Mouse (Mus musculus): ENCODE data around the gene Gsto2. TPM values are rescaled to one million over a fixed set of nuclear protein-coding genes. Genes with fewer than 3 reads are reported as not detected.
"Not testable (repeated sequence)": the region's sequence is repeated elsewhere in the genome, so short reads cannot be mapped to it uniquely, and the experiment has no call there.

Gsto2 gene
- polyA plus RNA-seq, 1 experiment from 2014 or later: 1.0 TPM

DNA sequence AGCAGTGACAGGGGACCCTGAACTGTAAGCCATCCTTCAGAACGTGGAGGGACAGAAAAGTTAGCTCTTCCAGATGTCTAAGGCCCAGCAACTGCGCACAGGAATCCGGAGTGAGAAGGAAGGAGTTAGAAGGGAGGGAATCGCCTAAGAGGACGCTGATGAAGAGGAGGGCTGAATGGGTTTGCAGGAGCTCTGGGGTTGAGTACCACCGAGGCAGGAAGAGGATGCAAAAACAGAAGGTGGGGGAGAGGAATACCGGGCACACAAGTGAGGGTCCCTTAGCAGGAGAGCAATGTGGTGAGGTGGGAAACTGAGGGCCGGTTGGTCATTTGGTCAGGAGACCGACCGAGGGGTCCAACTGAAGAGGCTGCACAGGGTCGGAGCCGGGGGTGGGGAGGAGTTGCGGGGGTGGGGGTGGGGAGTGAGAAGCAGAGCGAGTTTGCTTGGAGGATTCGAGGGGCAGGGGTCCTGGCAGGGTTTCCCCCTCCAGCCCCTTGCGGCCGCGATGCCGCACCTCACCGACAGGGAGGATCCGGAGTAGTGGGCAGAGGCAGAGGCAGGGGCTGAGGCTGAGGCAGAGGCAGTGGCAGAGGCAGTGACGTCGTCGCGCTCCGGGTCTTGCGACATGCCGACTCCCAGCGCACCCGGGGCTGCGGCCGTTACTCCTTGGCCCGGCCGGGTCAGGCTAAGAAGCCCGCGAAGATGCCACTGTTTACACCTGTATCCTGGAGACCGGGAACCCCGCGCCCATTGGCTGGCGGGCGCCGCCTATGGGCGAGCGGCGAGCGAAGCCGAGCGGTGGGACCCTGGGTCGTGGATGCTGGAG, 28.4 kb upstream of the Gsto2 start:
- Histone ChIP-seq H3K9me3 (no peaks in the 10 kb centered on the region), H3K9ac (peak overlapping the region; percentile 64), H3K4me1 (replicated peaks) (peaks cover 7% of the 10 kb centered on the region; the same call in 1 of the 2 replicates), H3K36me3 (no peaks in the 10 kb centered on the region), H3K4me3 (peak overlapping the region; percentile 49), H3K27me3 (peaks cover 17% of the 10 kb centered on the region; the same call in 1 of the 2 replicates), H3K27ac (replicated peaks) (no peak overlapping the region), H3K4me2 (peak overlapping the region; percentile 74)
- WGBS: 4% methylated on average over 49 of the region's 49 CpGs
- peak; percentile 97 for ATAC-seq (ENCODE audit: low read depth)

DNA sequence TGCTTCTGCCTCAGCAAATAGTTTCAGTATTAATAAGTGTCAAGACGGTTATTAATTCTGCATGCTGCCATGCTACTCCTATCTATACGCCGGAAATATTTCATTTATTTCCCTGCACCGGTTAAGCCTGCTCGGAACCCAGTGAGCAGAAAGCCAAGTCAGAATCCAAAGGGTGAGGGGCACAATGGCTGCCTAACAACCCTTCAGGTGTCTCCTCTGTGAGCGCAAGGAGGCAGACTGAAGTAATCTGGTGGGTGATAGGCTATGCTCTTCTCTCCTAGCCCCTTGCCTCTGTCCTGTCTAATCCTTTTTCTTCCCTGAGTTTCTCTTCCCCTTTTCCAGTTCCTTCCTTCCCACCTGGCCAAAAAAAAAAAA, 27.8 kb upstream of the Gsto2 start:
- Histone ChIP-seq H3K9ac (peak overlapping the region; percentile 64), H3K4me3 (peak overlapping the region; percentile 49), H3K4me2 (peak overlapping the region; percentile 74), H3K36me3 (no peaks in the 10 kb centered on the region), H3K27me3 (peaks cover 17% of the 10 kb centered on the region; the same call in 1 of the 2 replicates), H3K9me3 (no peaks in the 10 kb centered on the region), H3K27ac (replicated peaks) (no peak overlapping the region), H3K4me1 (replicated peaks) (peaks cover 7% of the 10 kb centered on the region; the same call in 1 of the 2 replicates)
- peak; percentile 70; the same call in 1 of the 2 replicates for ATAC-seq (ENCODE audit: low read depth)
- 4% methylated on average over 6 of the region's 6 CpGs for WGBS

DNA sequence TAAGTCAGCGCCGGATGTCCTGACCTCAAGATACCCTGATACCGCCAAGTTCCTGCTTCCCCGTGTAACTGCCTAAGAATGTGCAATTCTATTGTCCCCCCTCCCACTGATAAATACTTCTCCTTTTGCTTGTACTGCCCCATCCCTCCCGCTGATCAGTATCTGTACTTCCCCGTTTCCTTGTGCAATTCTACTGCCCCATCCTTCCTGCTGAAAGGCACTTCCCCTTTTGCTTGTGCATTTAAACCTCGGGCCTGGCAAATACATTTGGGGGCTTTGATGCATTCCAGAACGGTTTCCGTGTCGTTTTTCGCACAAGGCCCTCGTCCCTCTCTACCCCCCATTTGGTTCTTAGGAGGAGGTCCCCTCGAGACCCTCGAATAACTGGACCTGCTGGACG, 24.1 kb upstream of the Gsto2 start:
- ATAC-seq (ENCODE audit: low read depth); H3K36me3 ChIP-seq: not testable (repeated sequence)
- peaks cover 17% of the 10 kb centered on the region; the same call in 1 of the 2 replicates for H3K27me3 ChIP-seq

DNA sequence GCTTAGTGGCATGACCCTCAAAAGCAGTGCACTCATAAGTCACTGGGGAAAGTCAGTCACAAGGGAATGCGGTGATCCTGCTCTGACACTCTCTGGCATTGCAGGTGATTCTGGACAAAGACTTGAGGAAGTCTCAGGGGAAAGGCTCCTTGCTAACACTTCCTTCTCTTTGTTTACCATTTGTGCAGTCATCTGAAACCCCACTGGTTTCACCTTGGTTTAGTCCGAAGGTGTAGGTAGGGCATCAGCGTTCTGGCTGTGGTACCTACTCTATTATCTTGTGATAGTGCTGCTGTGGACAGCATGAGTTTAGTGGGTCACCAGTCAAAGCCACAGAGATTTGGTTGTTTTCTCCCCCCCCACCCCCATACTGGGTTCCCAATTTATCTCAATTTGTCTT, 15.6 kb upstream of the Gsto2 start:
- H3K36me3 ChIP-seq: no peaks in the 10 kb centered on the region
- H3K4me3 ChIP-seq: no peak overlapping the region
- H3K9ac ChIP-seq: no peak overlapping the region
- H3K27ac ChIP-seq (replicated peaks): no peak overlapping the region
- no peak overlapping the region for H3K4me2 ChIP-seq
- ATAC-seq (ENCODE audit: low read depth): no peak
- H3K27me3 ChIP-seq: no peaks in the 10 kb centered on the region
- H3K9me3 ChIP-seq: no peaks in the 10 kb centered on the region
- H3K4me1 ChIP-seq (replicated peaks): peaks cover 12% of the 10 kb centered on the region
- 65% methylated on average over 3 of the region's 3 CpGs for whole genome bisulfite sequencing

More for the DNA sequence above, 24.1 kb upstream of the Gsto2 start:
- not testable (repeated sequence) for H3K9ac ChIP-seq; H3K4me3 ChIP-seq; H3K27ac ChIP-seq (replicated peaks); H3K4me1 ChIP-seq (replicated peaks); H3K4me2 ChIP-seq; H3K9me3 ChIP-seq
- 84% methylated on average over 15 of the region's 15 CpGs for whole genome bisulfite sequencing

DNA sequence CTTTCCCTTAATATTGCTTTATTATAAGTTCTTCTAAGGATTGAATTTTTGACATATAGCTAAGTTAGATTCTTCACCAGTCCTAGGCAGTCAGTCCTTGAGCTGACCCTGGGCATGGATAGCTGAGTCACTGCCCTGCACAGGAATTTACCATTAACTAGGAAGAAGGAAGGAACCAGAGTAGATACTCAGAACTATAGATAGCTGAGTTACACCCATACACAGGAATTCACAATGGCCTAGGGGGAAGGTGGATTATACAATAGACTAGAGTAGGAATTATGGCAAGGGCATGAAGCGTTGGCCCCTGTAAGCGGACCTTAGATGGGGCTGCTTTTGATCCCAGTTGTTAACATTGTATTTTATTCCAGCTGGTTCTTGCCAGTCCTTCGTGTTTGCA, 13.2 kb upstream of the Gsto2 start:
- peaks cover 26% of the 10 kb centered on the region for H3K4me1 ChIP-seq (replicated peaks)
- not testable (repeated sequence) for H3K9me3 ChIP-seq; ATAC-seq (ENCODE audit: low read depth); H3K27ac ChIP-seq (replicated peaks); H3K4me2 ChIP-seq; H3K4me3 ChIP-seq; H3K27me3 ChIP-seq; H3K36me3 ChIP-seq; H3K9ac ChIP-seq
- 89% methylated on average over 3 of the region's 3 CpGs for WGBS

DNA sequence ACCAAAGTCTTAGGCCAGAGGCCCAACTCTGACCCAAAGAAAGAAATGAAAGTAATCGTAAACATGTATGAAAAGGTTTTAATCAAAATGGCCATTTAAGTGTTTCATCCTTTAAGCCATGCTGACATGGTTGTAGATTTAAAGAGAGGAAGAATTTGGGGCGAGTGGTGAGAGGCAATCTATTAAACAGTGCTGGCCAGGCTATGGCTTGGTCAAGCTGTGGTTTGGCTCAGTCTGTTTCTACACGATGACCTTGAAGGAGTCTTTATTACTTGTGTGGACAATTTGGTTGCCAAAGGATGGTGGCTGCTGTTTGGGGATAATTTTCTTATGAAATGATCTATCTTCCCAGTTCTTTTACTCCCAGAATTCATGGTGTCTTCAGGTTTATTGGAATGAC, 12.3 kb upstream of the Gsto2 start:
- H3K36me3 ChIP-seq: no peaks in the 10 kb centered on the region
- H3K4me1 ChIP-seq (replicated peaks): peaks cover 26% of the 10 kb centered on the region
- no peak overlapping the region for H3K4me3 ChIP-seq
- WGBS: 78% methylated on average over 3 of the region's 3 CpGs
- no peak overlapping the region for H3K9ac ChIP-seq
- no peak overlapping the region for H3K27ac ChIP-seq (replicated peaks)
- H3K9me3 ChIP-seq: no peaks in the 10 kb centered on the region
- no peaks in the 10 kb centered on the region for H3K27me3 ChIP-seq
- H3K4me2 ChIP-seq: no peak overlapping the region
- ATAC-seq (ENCODE audit: low read depth): no peak

DNA sequence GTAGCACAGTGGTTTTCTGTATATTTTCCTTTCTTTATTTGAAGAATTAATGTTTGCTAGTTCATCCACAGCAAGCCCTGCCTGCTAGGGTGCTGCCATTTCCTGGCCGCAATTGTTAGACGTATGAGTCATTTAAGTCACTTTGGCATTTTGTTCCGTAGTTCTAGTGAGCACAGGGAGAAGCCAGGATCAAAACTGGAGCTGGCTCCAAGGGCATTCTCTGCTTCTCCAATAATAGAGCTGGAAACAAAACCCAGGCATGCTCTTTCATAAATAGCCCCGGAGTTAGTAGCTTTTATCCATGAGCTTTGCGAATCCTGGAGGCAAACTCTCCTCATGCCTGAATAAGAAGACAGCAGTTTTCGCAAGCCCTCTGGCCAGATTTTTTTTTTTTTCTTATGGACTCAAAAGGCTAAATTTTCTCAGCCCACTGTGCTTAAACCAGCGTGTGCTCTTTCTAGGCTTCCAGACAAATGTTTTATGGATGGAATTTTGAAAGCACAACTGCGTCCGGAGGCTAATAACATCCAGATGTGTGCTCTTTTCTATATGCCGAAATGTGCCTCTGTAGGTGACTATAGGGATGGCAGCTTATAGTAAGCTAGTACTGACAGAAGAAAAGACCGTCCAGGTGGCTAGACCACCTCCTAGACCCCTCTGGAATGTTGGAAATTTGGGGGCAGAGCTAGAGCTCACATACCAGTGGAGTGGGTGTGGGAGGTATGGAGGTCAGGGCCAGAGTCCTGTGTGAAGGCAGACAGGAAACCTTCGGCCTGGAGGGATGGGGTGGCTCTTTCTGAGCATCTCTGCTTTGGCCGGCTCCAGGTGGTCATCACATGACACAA, 11.2 kb upstream of the Gsto2 start:
- Histone ChIP-seq H3K27me3 (no peaks in the 10 kb centered on the region), H3K4me2 (peak overlapping the region; percentile 97), H3K4me1 (replicated peaks) (peaks cover 26% of the 10 kb centered on the region), H3K9me3 (no peaks in the 10 kb centered on the region), H3K4me3 (peak overlapping the region; percentile 77), H3K9ac (peak overlapping the region; percentile 86), H3K36me3 (0 out of 2 replicates have a peak, but pooled peaks cover under 1% of the 10 kb centered on the region), H3K27ac (replicated peaks) (peak overlapping the region; percentile 59)
- peak; percentile 78 for ATAC-seq (ENCODE audit: low read depth)
- 26% methylated on average over 13 of the region's 13 CpGs for WGBS

DNA sequence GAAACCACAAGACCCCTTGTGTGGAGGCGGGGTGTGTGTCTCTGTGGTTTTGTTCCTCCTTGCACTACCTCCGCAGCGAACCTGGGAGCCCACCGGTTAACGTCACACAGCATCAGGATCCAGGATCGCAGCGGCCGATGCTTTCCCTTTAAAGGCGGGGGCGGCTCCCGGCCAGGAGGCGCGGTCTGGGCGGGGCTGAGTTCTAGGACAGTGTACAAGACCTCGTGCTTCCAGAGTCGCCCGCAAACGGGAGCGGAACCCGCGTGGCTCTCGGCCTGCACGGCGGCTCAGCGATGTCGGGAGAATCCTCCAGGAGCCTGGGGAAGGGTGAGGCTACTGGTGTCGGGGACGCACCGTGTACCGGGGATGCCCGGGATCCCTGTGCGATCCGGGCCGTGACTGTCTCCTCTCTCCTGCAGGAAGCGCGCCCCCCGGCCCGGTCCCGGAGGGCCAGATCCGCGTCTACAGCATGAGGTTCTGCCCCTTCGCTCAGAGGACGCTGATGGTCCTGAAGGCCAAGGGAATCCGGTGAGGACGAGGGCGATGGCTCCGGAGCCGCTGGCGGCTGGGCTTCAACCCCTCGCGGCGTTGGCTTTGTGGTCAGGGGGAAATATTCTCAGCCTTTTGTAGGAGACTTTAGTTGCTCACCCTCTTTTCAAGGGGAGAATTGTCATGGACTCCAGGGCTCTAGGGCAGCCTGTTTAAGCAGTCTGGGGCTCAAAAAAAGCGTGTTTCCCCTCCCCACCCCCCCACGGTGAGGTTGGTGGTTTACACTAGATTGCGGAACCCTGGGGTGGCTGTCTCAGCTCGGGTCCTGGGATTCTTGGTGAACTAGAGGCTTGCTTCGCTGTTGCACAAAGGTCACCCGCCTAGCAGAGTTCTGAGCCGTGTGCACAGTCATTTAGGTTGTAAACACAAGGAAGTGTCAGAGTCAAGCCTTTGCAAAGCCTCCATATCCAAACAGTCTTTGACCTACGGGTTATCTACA, 10.2 kb upstream of the Gsto2 start, which contains the start of gene Gsto1:
Gene Gsto1 (plus strand): TSS at position 175 of the 988 bp plus-strand sequence.
- WGBS: 1% methylated on average over 60 of the region's 60 CpGs
- Histone ChIP-seq H3K4me3 (peak within 1 kb of the TSS; percentile 77), H3K4me2 (peak within 1 kb of the TSS; percentile 97), H3K27me3 (no peaks in the 10 kb centered on the region), H3K27ac (replicated peaks) (peak within 1 kb of the TSS; percentile 59), H3K36me3 (peaks cover 10% of the 10 kb centered on the region; the same call in 1 of the 2 replicates), H3K9me3 (no peaks in the 10 kb centered on the region), H3K9ac (peak within 1 kb of the TSS; percentile 86), H3K4me1 (replicated peaks) (peaks cover 26% of the 10 kb centered on the region)
- ATAC-seq (ENCODE audit: low read depth): peak; percentile 95

DNA sequence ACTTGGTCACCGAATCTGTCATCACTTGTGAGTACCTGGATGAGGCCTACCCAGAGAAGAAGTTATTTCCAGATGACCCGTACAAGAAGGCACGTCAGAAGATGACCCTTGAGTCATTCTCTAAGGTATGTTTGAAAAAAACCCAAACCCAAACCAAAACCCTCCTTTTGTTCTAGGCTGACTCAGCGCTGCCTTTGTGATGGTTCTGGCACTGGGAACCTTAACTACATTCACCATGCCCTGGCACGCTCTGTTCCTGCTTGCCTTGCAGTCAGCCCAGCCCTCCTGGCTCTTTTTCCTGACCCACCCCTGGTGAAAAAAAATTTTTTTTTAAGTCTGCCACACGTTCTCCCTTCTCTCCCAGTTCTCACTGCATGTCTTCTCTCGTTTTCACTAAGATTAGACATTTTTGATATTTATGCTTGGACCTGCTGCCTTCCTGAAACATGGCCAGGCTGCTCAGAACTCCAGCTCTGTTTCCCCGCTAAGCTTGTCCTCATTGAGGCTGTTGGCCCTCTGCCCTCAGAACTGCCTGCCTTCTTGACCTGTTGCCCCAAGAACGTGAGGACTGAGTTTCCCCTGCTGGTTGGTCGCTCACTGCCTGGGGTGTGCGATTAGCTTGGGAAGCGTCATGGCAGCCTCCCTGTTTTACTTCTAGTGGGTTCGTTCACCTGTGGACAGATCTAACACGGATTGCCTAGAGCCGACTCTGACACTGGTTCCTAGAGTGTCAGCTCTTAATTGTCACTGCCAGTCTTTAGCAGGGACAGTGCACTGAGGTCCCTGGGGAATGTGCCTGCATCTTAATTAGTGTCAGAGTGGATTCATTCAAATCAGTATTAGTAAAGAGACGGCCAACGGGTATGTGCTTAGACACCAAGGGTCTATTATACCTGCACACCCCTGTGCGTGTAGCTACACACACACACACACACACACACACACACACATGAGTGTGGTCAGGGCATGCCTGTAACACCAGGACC, 7.1 kb upstream of the Gsto2 start:
- 85% methylated on average over 18 of the region's 18 CpGs for WGBS

DNA sequence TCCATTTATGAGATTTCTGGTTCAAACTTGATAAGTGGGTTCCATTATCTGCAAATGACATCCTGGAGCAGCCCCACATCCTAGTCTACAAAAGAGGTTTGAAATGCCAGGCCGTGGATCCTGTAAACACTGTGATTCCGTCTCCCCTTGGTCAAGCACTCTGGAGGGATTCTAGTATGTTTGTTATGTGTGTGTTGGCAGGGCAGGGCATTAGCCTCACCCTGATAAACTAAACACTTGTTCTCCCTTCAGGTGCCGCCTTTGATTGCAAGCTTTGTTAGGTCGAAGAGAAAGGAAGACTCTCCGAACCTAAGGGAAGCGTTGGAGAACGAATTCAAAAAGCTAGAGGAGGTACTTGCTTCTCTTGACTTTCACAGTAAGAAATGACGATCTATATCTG, 6.2 kb upstream of the Gsto2 start:
- peaks cover 19% of the 10 kb centered on the region for H3K4me1 ChIP-seq (replicated peaks)
- peaks cover 21% of the 10 kb centered on the region for H3K36me3 ChIP-seq
- no peaks in the 10 kb centered on the region for H3K27me3 ChIP-seq
- no peak for ATAC-seq (ENCODE audit: low read depth)
- WGBS: 94% methylated on average over 8 of the region's 8 CpGs
- H3K9ac ChIP-seq: no peak overlapping the region
- H3K9me3 ChIP-seq: no peaks in the 10 kb centered on the region
- H3K4me3 ChIP-seq: no peak overlapping the region
- no peak overlapping the region for H3K27ac ChIP-seq (replicated peaks)
- no peak overlapping the region for H3K4me2 ChIP-seq

More for the DNA sequence above, 7.1 kb upstream of the Gsto2 start:
- Histone ChIP-seq H3K4me2 (no peak overlapping the region), H3K9ac (no peak overlapping the region), H3K4me1 (replicated peaks) (peaks cover 26% of the 10 kb centered on the region), H3K4me3 (no peak overlapping the region), H3K36me3 (peaks cover 16% of the 10 kb centered on the region), H3K27ac (replicated peaks) (no peak overlapping the region), H3K27me3 (no peaks in the 10 kb centered on the region), H3K9me3 (no peaks in the 10 kb centered on the region)
- ATAC-seq (ENCODE audit: low read depth): no peak
